Mouse (Mus musculus) heart, embryonic 13.5 days (tissue): Measurements from ENCODE around the gene Hsd11b1. TPM values are rescaled to one million over a fixed set of nuclear protein-coding genes. Genes with fewer than 3 reads are reported as not detected.

Source experiments
- ATAC-seq: fragments of 200-750 bp; cut with Nextera tagmentation; 2 replicates; pipeline ENCODE4 v1.8.0; 2017; ENCODE audit warnings: moderate TSS enrichment; ENCODE audit not compliant: insufficient number of reproducible peaks, low FRiP score, low TSS enrichment; ENCODE audit errors: extremely low read depth
- H3K27ac ChIP-seq: fragments of 300-500 bp; sonication (generic); replicated peaks from 2 replicates; pipeline ENCODE4 v1.5.1; 2015; ENCODE audit warnings: moderate library complexity, mild to moderate bottlenecking, inconsistent platforms
- H3K27me3 ChIP-seq: fragments of 300-500 bp; sonication (generic); replicated peaks from 2 replicates; pipeline ENCODE4 v1.6.1; 2015; ENCODE audit warnings: mild to moderate bottlenecking, inconsistent platforms
- H3K36me3 ChIP-seq: fragments of 300-500 bp; sonication (generic); 2 replicates; pipeline ENCODE4 v1.6.1; 2015; ENCODE audit warnings: mild to moderate bottlenecking, inconsistent platforms
- H3K4me1 ChIP-seq: fragments of 300-500 bp; sonication (generic); 2 replicates; pipeline ENCODE4 v1.6.1; 2015; ENCODE audit warnings: inconsistent platforms
- H3K4me2 ChIP-seq: fragments of 300-500 bp; sonication (generic); 2 replicates; pipeline ENCODE4 v1.6.1; 2015; ENCODE audit warnings: inconsistent platforms, mild to moderate bottlenecking, moderate library complexity
- H3K4me3 ChIP-seq: fragments of 300-500 bp; sonication (generic); 2 replicates; pipeline ENCODE4 v1.5.1; 2015; ENCODE audit warnings: moderate library complexity, mild to moderate bottlenecking, inconsistent platforms
- H3K9ac ChIP-seq: fragments of 300-500 bp; sonication (generic); 2 replicates; pipeline ENCODE4 v1.6.1; 2015; ENCODE audit warnings: inconsistent platforms, mild to moderate bottlenecking, moderate library complexity
- H3K9me3 ChIP-seq: fragments of 300-500 bp; sonication (generic); 2 replicates; pipeline ENCODE4 v1.6.1; 2016; ENCODE audit warnings: inconsistent platforms
- WGBS: fragments of 180-500 bp; shearing (Covaris S2); methylation state at CpG from one replicate; pipeline ENCODE4 v1.1.7; 2015; ENCODE audit warnings: mixed read lengths; 5-methylcytosine and 5-hydroxymethylcytosine counted together
- polyA plus RNA-seq: library from polyadenylated mRNA; unstranded; fragments of >200 nt; fragmentation: Nextera tagmentation; extraction: Ambion mirVana; gene quantifications from 2 replicates; pipeline ENCODE4 v1.2.1, GENCODE M21; 2015

Hsd11b1 gene
- polyA plus RNA-seq, 1 experiment from 2014 or later: 1.3 TPM

GRCm38 (mm10) chr1:193216000-193216399 is 47.9 kb downstream of the Hsd11b1 start:
- Histone ChIP-seq H3K4me2 (no peak overlapping the region), H3K27me3 (no peaks in the 10 kb centered on the region), H3K9me3 (no peaks in the 10 kb centered on the region), H3K36me3 (no peaks in the 10 kb centered on the region), H3K9ac (no peak overlapping the region), H3K4me3 (no peak overlapping the region), H3K27ac (no peak overlapping the region), H3K4me1 (no peaks in the 10 kb centered on the region)
- 57% methylated on average over 3 of the region's 3 CpGs for WGBS
- ATAC-seq: no peak

GRCm38 (mm10) chr1:193214053-193214452 is 49.8 kb downstream of the Hsd11b1 start:
- no peak for ATAC-seq
- H3K27me3 ChIP-seq: no peaks in the 10 kb centered on the region

GRCm38 (mm10) chr1:193211371-193211770 is 52.5 kb downstream of the Hsd11b1 start:
- no peaks in the 10 kb centered on the region for H3K4me1 ChIP-seq

More at GRCm38 (mm10) chr1:193214053-193214452, 49.8 kb downstream of the Hsd11b1 start:
- H3K9me3 ChIP-seq: no peaks in the 10 kb centered on the region
- no peak overlapping the region for H3K9ac ChIP-seq
- 53% methylated on average over 5 of the region's 5 CpGs for WGBS
- H3K27ac ChIP-seq: no peak overlapping the region
- no peaks in the 10 kb centered on the region for H3K36me3 ChIP-seq
- H3K4me3 ChIP-seq: no peak overlapping the region
- no peak overlapping the region for H3K4me2 ChIP-seq
- no peaks in the 10 kb centered on the region for H3K4me1 ChIP-seq

GRCm38 (mm10) chr1:193208178-193208577 is 55.7 kb downstream of the Hsd11b1 start:
- ATAC-seq: no peak
- 26% methylated on average over 2 of the region's 2 CpGs for WGBS

More at GRCm38 (mm10) chr1:193211371-193211770, 52.5 kb downstream of the Hsd11b1 start:
- no peak overlapping the region for H3K4me3 ChIP-seq
- no peak overlapping the region for H3K4me2 ChIP-seq
- H3K27ac ChIP-seq: no peak overlapping the region
- no peaks in the 10 kb centered on the region for H3K27me3 ChIP-seq
- no peaks in the 10 kb centered on the region for H3K9me3 ChIP-seq
- WGBS: 60% methylated on average over 5 of the region's 5 CpGs
- no peaks in the 10 kb centered on the region for H3K36me3 ChIP-seq
- H3K9ac ChIP-seq: no peak overlapping the region
- no peak for ATAC-seq

GRCm38 (mm10) chr1:193207503-193207902 is 56.4 kb downstream of the Hsd11b1 start, which contains the start of gene Lamb3:
TSS of gene Lamb3 (plus strand) at chr1:193207699.
- WGBS: 72% methylated on average over 3 of the region's 3 CpGs
- ATAC-seq: no peak

More at GRCm38 (mm10) chr1:193208178-193208577, 55.7 kb downstream of the Hsd11b1 start:
- Histone ChIP-seq H3K9me3 (no peaks in the 10 kb centered on the region), H3K4me1 (0 out of 2 replicates have a peak, but pooled peaks cover 2% of the 10 kb centered on the region), H3K9ac (no peak overlapping the region), H3K4me2 (no peak overlapping the region), H3K36me3 (no peaks in the 10 kb centered on the region), H3K27ac (no peak overlapping the region), H3K4me3 (no peak overlapping the region), H3K27me3 (no peaks in the 10 kb centered on the region)

GRCm38 (mm10) chr1:193205431-193205830 is 58.4 kb downstream of the Hsd11b1 start:
- no peak overlapping the region for H3K27ac ChIP-seq
- H3K27me3 ChIP-seq: no peaks in the 10 kb centered on the region
- 0 out of 2 replicates have a peak, but pooled peaks cover 2% of the 10 kb centered on the region for H3K4me1 ChIP-seq
- H3K9ac ChIP-seq: no peak overlapping the region
- H3K9me3 ChIP-seq: no peaks in the 10 kb centered on the region
- no peak overlapping the region for H3K4me2 ChIP-seq
- H3K4me3 ChIP-seq: no peak overlapping the region
- no peak for ATAC-seq
- H3K36me3 ChIP-seq: no peaks in the 10 kb centered on the region
- WGBS: 82% methylated on average over 2 of the region's 2 CpGs

More at GRCm38 (mm10) chr1:193207503-193207902, 56.4 kb downstream of the Hsd11b1 start, which contains the start of gene Lamb3:
- no peak within 1 kb of the TSS for H3K4me3 ChIP-seq
- no peak within 1 kb of the TSS for H3K27ac ChIP-seq
- no peak within 1 kb of the TSS for H3K9ac ChIP-seq
- H3K4me1 ChIP-seq: 0 out of 2 replicates have a peak, but pooled peaks cover 2% of the 10 kb centered on the region
- no peaks in the 10 kb centered on the region for H3K9me3 ChIP-seq
- no peaks in the 10 kb centered on the region for H3K36me3 ChIP-seq
- no peaks in the 10 kb centered on the region for H3K27me3 ChIP-seq
- H3K4me2 ChIP-seq: no peak within 1 kb of the TSS

- no peak for ATAC-seq
- 50% methylated on average over 2 of the region's 2 CpGs for WGBS
- H3K4me1 ChIP-seq: 0 out of 2 replicates have a peak, but pooled peaks cover 2% of the 10 kb centered on the region
- no peaks in the 10 kb centered on the region for H3K9me3 ChIP-seq
- no peak overlapping the region for H3K4me2 ChIP-seq
- no peak overlapping the region for H3K4me3 ChIP-seq
- no peak overlapping the region for H3K9ac ChIP-seq
- no peak overlapping the region for H3K27ac ChIP-seq
- no peaks in the 10 kb centered on the region for H3K36me3 ChIP-seq
- H3K27me3 ChIP-seq: no peaks in the 10 kb centered on the region
Measured at GRCm38 (mm10) chr1:193203821-193204220, 60.1 kb downstream of the Hsd11b1 start.

GRCm38 (mm10) chr1:193201383-193201778 is 62.5 kb downstream of the Hsd11b1 start, which contains the start of gene Traf3ip3:
TSS of gene Traf3ip3 (minus strand) at chr1:193201703.
- Histone ChIP-seq H3K4me3 (no peak within 1 kb of the TSS), H3K27ac (no peak within 1 kb of the TSS), H3K36me3 (no peaks in the 10 kb centered on the region), H3K4me2 (no peak within 1 kb of the TSS), H3K9ac (no peak within 1 kb of the TSS), H3K4me1 (peaks cover 7% of the 10 kb centered on the region; the same call in 1 of the 2 replicates), H3K27me3 (no peaks in the 10 kb centered on the region), H3K9me3 (no peaks in the 10 kb centered on the region)
- WGBS: 59% methylated on average over 5 of the region's 5 CpGs
- ATAC-seq: no peak

GRCm38 (mm10) chr1:193200640-193201382 is 63.1 kb downstream of the Hsd11b1 start:
- Histone ChIP-seq H3K4me1 (peaks cover 7% of the 10 kb centered on the region; the same call in 1 of the 2 replicates), H3K4me2 (no peak overlapping the region), H3K36me3 (no peaks in the 10 kb centered on the region), H3K27me3 (no peaks in the 10 kb centered on the region), H3K4me3 (no peak overlapping the region), H3K9me3 (no peaks in the 10 kb centered on the region), H3K27ac (no peak overlapping the region), H3K9ac (no peak overlapping the region)
- no peak for ATAC-seq
- 78% methylated on average over 8 of the region's 8 CpGs for WGBS

- no peak overlapping the region for H3K27ac ChIP-seq
- peaks cover 7% of the 10 kb centered on the region; the same call in 1 of the 2 replicates for H3K4me1 ChIP-seq
- no peak overlapping the region for H3K4me2 ChIP-seq
- no peaks in the 10 kb centered on the region for H3K36me3 ChIP-seq
- H3K4me3 ChIP-seq: no peak overlapping the region
- no peaks in the 10 kb centered on the region for H3K27me3 ChIP-seq
- WGBS: 77% methylated on average over 2 of the region's 2 CpGs
- ATAC-seq: no peak
- no peak overlapping the region for H3K9ac ChIP-seq
- no peaks in the 10 kb centered on the region for H3K9me3 ChIP-seq
Measured at GRCm38 (mm10) chr1:193198312-193198711, 65.6 kb downstream of the Hsd11b1 start.

GRCm38 (mm10) chr1:193197494-193198205 is 66.2 kb downstream of the Hsd11b1 start:
- 82% methylated on average over 18 of the region's 18 CpGs for WGBS
- Histone ChIP-seq H3K4me1 (peaks cover 7% of the 10 kb centered on the region; the same call in 1 of the 2 replicates), H3K9me3 (no peaks in the 10 kb centered on the region), H3K4me2 (no peak overlapping the region), H3K4me3 (no peak overlapping the region), H3K36me3 (no peaks in the 10 kb centered on the region), H3K9ac (no peak overlapping the region), H3K27ac (no peak overlapping the region), H3K27me3 (no peaks in the 10 kb centered on the region)
- ATAC-seq: no peak
